Mouse (Mus musculus): ENCODE data around the gene Syngr1.
"Not testable (repeated sequence)": the region's sequence is repeated elsewhere in the genome, so short reads cannot be mapped to it uniquely, and the experiment has no call there.

Syngr1 gene

GRCm38 (mm10) chr15:80115866-80116794 is 25.0 kb downstream of the Syngr1 start:
- no peak for DNase-seq (ENCODE audit: low spot score in 2 of 2)

GRCm38 (mm10) chr15:80117154-80117553 is 26.0 kb downstream of the Syngr1 start:
- no peak for DNase-seq (ENCODE audit: low spot score in 2 of 2)

GRCm38 (mm10) chr15:80119076-80119475 is 27.9 kb downstream of the Syngr1 start:
- no peak for DNase-seq (ENCODE audit: low spot score in 2 of 2)

- DNase-seq (ENCODE audit: low spot score in 2 of 2) = no peak
Measured at GRCm38 (mm10) chr15:80121721-80122325, 30.7 kb downstream of the Syngr1 start.

- not testable (repeated sequence) for DNase-seq (ENCODE audit: low spot score in 2 of 2)
Measured at GRCm38 (mm10) chr15:80122431-80122830, 31.3 kb downstream of the Syngr1 start.

GRCm38 (mm10) chr15:80124651-80125050 is 33.5 kb downstream of the Syngr1 start:
- DNase-seq (ENCODE audit: low spot score in 2 of 2) = no peak

GRCm38 (mm10) chr15:80127191-80127590 is 36.1 kb downstream of the Syngr1 start:
- peak in 1 of 2 experiments; percentile 30 for DNase-seq (ENCODE audit: low spot score in 2 of 2)

- DNase-seq (ENCODE audit: low spot score in 2 of 2) = no peak
Measured at GRCm38 (mm10) chr15:80129982-80130381, 38.8 kb downstream of the Syngr1 start.

- no peak for DNase-seq (ENCODE audit: low spot score in 2 of 2)
Measured at GRCm38 (mm10) chr15:80130689-80131088, 39.6 kb downstream of the Syngr1 start.

- DNase-seq (ENCODE audit: low spot score in 2 of 2) = no peak
Measured at GRCm38 (mm10) chr15:80131421-80131820, 40.3 kb downstream of the Syngr1 start.

- DNase-seq (ENCODE audit: low spot score in 2 of 2) = no peak
Measured at GRCm38 (mm10) chr15:80132452-80132851, 41.3 kb downstream of the Syngr1 start.

GRCm38 (mm10) chr15:80132993-80133586 is 42.0 kb downstream of the Syngr1 start, which contains the start of gene Tab1:
Gene Tab1 (plus strand): TSS chr15:80133127.
- DNase-seq (ENCODE audit: low spot score in 2 of 2) = peak; percentile 84 to 93

- no peak for DNase-seq (ENCODE audit: low spot score in 2 of 2)
Measured at GRCm38 (mm10) chr15:80133682-80134449, 42.7 kb downstream of the Syngr1 start.

GRCm38 (mm10) chr15:80134450-80134847 is 43.3 kb downstream of the Syngr1 start:
- no peak for DNase-seq (ENCODE audit: low spot score in 2 of 2)

- DNase-seq (ENCODE audit: low spot score in 2 of 2) = no peak
Measured at GRCm38 (mm10) chr15:80135499-80135898, 44.4 kb downstream of the Syngr1 start.

- DNase-seq (ENCODE audit: low spot score in 2 of 2) = no peak
Measured at GRCm38 (mm10) chr15:80136645-80137044, 45.5 kb downstream of the Syngr1 start.

GRCm38 (mm10) chr15:80137945-80138791 is 47.0 kb downstream of the Syngr1 start:
- DNase-seq (ENCODE audit: low spot score in 2 of 2) = no peak

GRCm38 (mm10) chr15:80140302-80140701 is 49.2 kb downstream of the Syngr1 start:
- no peak for DNase-seq (ENCODE audit: low spot score in 2 of 2)

GRCm38 (mm10) chr15:80140878-80141277 is 49.7 kb downstream of the Syngr1 start:
- no peak for DNase-seq (ENCODE audit: low spot score in 2 of 2)

- no peak for DNase-seq (ENCODE audit: low spot score in 2 of 2)
Measured at GRCm38 (mm10) chr15:80142130-80142529, 51.0 kb downstream of the Syngr1 start.

- DNase-seq (ENCODE audit: low spot score in 2 of 2) = no peak
Measured at GRCm38 (mm10) chr15:80143760-80144159, 52.6 kb downstream of the Syngr1 start.
